Mouse (Mus musculus): ENCODE measurements around the gene Gpr157.

- no peak for TF ChIP-seq CTCF (IDR thresholded peaks at IDR 0.05; ENCODE audit: low read depth)
- no peak for TF ChIP-seq EP300 (optimal IDR thresholded peaks at IDR 0.05)
These were observed 68.1 kb downstream of the Gpr157 start for GRCm38 (mm10) chr4:150155301-150155700.

All from stomach, postnatal 0 days (tissue).